Mouse (Mus musculus) hematopoietic multipotent progenitor cell, adult 10-12 weeks (in vitro differentiated cells): Measurements from ENCODE around the gene Egln3. TPM values are rescaled to one million over a fixed set of nuclear protein-coding genes. Genes with fewer than 3 reads are reported as not detected.

Experiments
- polyA plus RNA-seq: library from polyadenylated mRNA; stranded (reverse); fragments of >175 nt; gene quantifications from 2 replicates; pipeline ENCODE4 v1.2.3, GENCODE M21; 2012; ENCODE audit warnings: low replicate concordance

Egln3 gene
- 0.76 and 1.2 TPM in 2 replicates for polyA plus RNA-seq

GRCm38 (mm10) chr12:54203656-54204045, at the start of gene Egln3:
TSS of gene Egln3 (minus strand) at chr12:54203860.

